Mouse (Mus musculus): ENCODE data around the gene Ubtd2.

The Ubtd2 gene

GRCm38 (mm10) chr11:32544041-32544440 lies 88.9 kb downstream of the Ubtd2 start:
- no peak for DNase-seq (ENCODE audit: low read depth, low spot score)

GRCm38 (mm10) chr11:32544497-32544896 lies 89.3 kb downstream of the Ubtd2 start:
- DNase-seq (ENCODE audit: low read depth, low spot score): no peak

- DNase-seq (ENCODE audit: low read depth, low spot score): peak; percentile 13
These were observed 90.4 kb downstream of the Ubtd2 start for GRCm38 (mm10) chr11:32545605-32546004.

- DNase-seq (ENCODE audit: low read depth, low spot score): no peak
These were observed 91.3 kb downstream of the Ubtd2 start for GRCm38 (mm10) chr11:32546483-32546882.

GRCm38 (mm10) chr11:32547391-32547947 lies 92.3 kb downstream of the Ubtd2 start:
- peak; percentile 11 for DNase-seq (ENCODE audit: low read depth, low spot score)

GRCm38 (mm10) chr11:32548240-32548639 lies 93.1 kb downstream of the Ubtd2 start:
- peak; percentile 7 for DNase-seq (ENCODE audit: low read depth, low spot score)

- DNase-seq (ENCODE audit: low read depth, low spot score): no peak
These were observed 94.1 kb downstream of the Ubtd2 start for GRCm38 (mm10) chr11:32549236-32549635.

- no peak for DNase-seq (ENCODE audit: low read depth, low spot score)
These were observed 94.9 kb downstream of the Ubtd2 start for GRCm38 (mm10) chr11:32550102-32550501.

GRCm38 (mm10) chr11:32551056-32551455 lies 95.9 kb downstream of the Ubtd2 start:
- DNase-seq (ENCODE audit: low read depth, low spot score): no peak

GRCm38 (mm10) chr11:32551579-32552297 lies 96.6 kb downstream of the Ubtd2 start:
- no peak for DNase-seq (ENCODE audit: low read depth, low spot score)

- no peak for DNase-seq (ENCODE audit: low read depth, low spot score)
These were observed 97.4 kb downstream of the Ubtd2 start for GRCm38 (mm10) chr11:32552401-32553090.

- DNase-seq (ENCODE audit: low read depth, low spot score): peak; percentile 79
These were observed 98.4 kb downstream of the Ubtd2 start for GRCm38 (mm10) chr11:32553311-32554140.

- DNase-seq (ENCODE audit: low read depth, low spot score): peak; percentile 66
These were observed 99.2 kb downstream of the Ubtd2 start for GRCm38 (mm10) chr11:32554141-32555091.

- DNase-seq (ENCODE audit: low read depth, low spot score): peak; percentile 51
These were observed 100.0 kb downstream of the Ubtd2 start for GRCm38 (mm10) chr11:32555103-32555689.

- no peak for DNase-seq (ENCODE audit: low read depth, low spot score)
These were observed 101.3 kb downstream of the Ubtd2 start for GRCm38 (mm10) chr11:32556333-32556990.

GRCm38 (mm10) chr11:32558026-32558425 lies 102.9 kb downstream of the Ubtd2 start:
- peak; percentile 60 for DNase-seq (ENCODE audit: low read depth, low spot score)

GRCm38 (mm10) chr11:32558677-32559076 lies 103.5 kb downstream of the Ubtd2 start:
- peak; percentile 69 for DNase-seq (ENCODE audit: low read depth, low spot score)

GRCm38 (mm10) chr11:32560015-32560770 lies 105.0 kb downstream of the Ubtd2 start:
- no peak for DNase-seq (ENCODE audit: low read depth, low spot score)
